Mouse (Mus musculus) naive thymus-derived CD4-positive, alpha-beta T cell, adult 2 months (primary cell): ENCODE measurements around the gene Serpinc1.

Experiments
- DNase-seq: peaks from one replicate; pipeline ENCODE4 v3.0.0-alpha.2; 2011; ENCODE audit warnings: low read depth

The Serpinc1 gene

DNA sequence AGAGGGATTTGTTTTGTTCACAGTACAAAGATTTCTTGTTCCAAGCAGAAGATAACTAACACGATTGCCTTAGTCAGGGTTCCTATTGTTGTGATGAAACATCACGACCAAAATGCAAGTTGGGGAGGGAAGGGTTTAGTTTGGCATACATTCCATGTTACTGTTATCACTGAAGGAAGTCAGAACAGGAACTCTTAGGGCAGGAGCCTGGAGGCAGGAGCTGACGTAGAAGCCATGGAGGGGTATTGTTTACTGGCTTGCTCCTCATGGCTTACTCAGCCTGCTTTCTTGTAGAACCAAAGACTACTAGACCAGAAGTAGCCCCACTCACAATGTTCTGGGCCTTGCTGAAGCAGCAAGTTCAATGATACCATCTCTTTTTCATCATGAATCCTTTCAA lies 68.6 kb downstream of the Serpinc1 start:
- no peak for DNase-seq
